Mouse (Mus musculus) heart, adult 2 months (tissue): ENCODE results near the gene Mettl1. TPM values are rescaled to one million over a fixed set of nuclear protein-coding genes. Genes with fewer than 3 reads are reported as not detected.
A peak's percentile ranks its signal among the peaks of the same experiment; 100 is the strongest.

Experiments
- DNase-seq, 2 experiments: peaks; one replicate each; pipeline ENCODE4 v3.0.0; 2021
- H3K27ac ChIP-seq: fragments of 200-600 bp; 2 replicates; pipeline ENCODE4 v1.8.1; 2022
- H3K27me3 ChIP-seq: fragments of 200-500 bp; 2 replicates; pipeline ENCODE4 v1.6.1; 2012; ENCODE audit warnings: mild to moderate bottlenecking, low read length, inconsistent platforms, mixed read lengths; ENCODE audit not compliant: control insufficient read depth, insufficient read depth
- H3K36me3 ChIP-seq: fragments of 200-500 bp; 2 replicates; pipeline ENCODE4 v1.6.1; 2012; ENCODE audit warnings: low read length, inconsistent platforms; ENCODE audit not compliant: control insufficient read depth, insufficient read depth
- H3K4me1 ChIP-seq: fragments of 200-500 bp; 2 replicates; pipeline ENCODE4 v1.6.1; 2011; ENCODE audit warnings: low read length; ENCODE audit not compliant: control insufficient read depth, insufficient read depth
- H3K4me3 ChIP-seq: fragments of 200-600 bp; 2 replicates; pipeline ENCODE4 v1.8.1; 2022
- H3K79me2 ChIP-seq: fragments of 200-500 bp; replicated peaks from 2 replicates; pipeline ENCODE4 v1.6.1; 2012; ENCODE audit warnings: mild to moderate bottlenecking, inconsistent platforms, low read length, moderate library complexity, mixed read lengths; ENCODE audit not compliant: control insufficient read depth, insufficient read depth
- H3K9ac ChIP-seq: fragments of 200-500 bp; 2 replicates; pipeline ENCODE4 v1.6.1; 2012; ENCODE audit warnings: low read depth, mild to moderate bottlenecking, control low read depth, inconsistent platforms, low read length, mixed read lengths
- CTCF ChIP-seq: fragments of 200-600 bp; IDR thresholded peaks from 2 replicates; pipeline ENCODE4 v1.8.1; 2022; ENCODE audit warnings: antibody characterized with exemption, mild to moderate bottlenecking, moderate library complexity
- EP300 ChIP-seq: fragments of 200-500 bp; IDR thresholded peaks from 2 replicates; pipeline ENCODE4 v1.6.1; 2011; ENCODE audit warnings: low read depth, low read length, control low read depth; ENCODE audit not compliant: insufficient read depth
- POLR2A ChIP-seq: fragments of 200-500 bp; IDR thresholded peaks from 2 replicates; pipeline ENCODE4 v1.6.1; 2011; ENCODE audit warnings: mild to moderate bottlenecking, low read depth, low read length, control low read depth; ENCODE audit not compliant: insufficient read depth
- WGBS: fragments of 180-500 bp; shearing (Covaris S2); methylation state at CpG from one replicate; pipeline ENCODE4 v1.1.7; 2018; 5-methylcytosine and 5-hydroxymethylcytosine counted together
- intact Hi-C: fragments of 180-260 bp; cut with DNase I; formaldehyde crosslinking; loops from one replicate; pipeline ENCODE4 v1.15.1; 2025
- polyA plus RNA-seq: library from polyadenylated mRNA; depleted of rRNA; stranded (reverse); fragments of >200 nt; gene quantifications from 2 replicates; pipeline ENCODE4 v1.2.3, GENCODE M21; 2012
- total RNA-seq, 2 experiments: library from RNA; stranded (reverse); gene quantifications; 2 replicates each; pipeline ENCODE4 v1.2.3; 2021

Mettl1 gene
- total and polyA plus RNA-seq, 3 experiments = 6.3 to 12.3 (median 7.0) TPM

GRCm38 (mm10) chr10:127017071-127017470 lies 24.1 kb upstream of the Mettl1 start:
- no peak overlapping the region for H3K27ac ChIP-seq
- H3K79me2 ChIP-seq = no peaks in the 10 kb centered on the region
- H3K27me3 ChIP-seq = no peaks in the 10 kb centered on the region
- H3K4me3 ChIP-seq = no peak overlapping the region
- no peaks in the 10 kb centered on the region for H3K36me3 ChIP-seq
- TF ChIP-seq EP300 = no peak
- no peak for TF ChIP-seq CTCF
- no peak for TF ChIP-seq POLR2A
- H3K4me1 ChIP-seq = no peaks in the 10 kb centered on the region
- intact Hi-C loops = no loop called here
- WGBS = 23% methylated on average over 2 of the region's 2 CpGs
- no peak overlapping the region for H3K9ac ChIP-seq
- DNase-seq = no peak

GRCm38 (mm10) chr10:127018422-127018821 lies 22.8 kb upstream of the Mettl1 start:
- Histone ChIP-seq H3K4me3 (no peak overlapping the region), H3K36me3 (no peaks in the 10 kb centered on the region), H3K9ac (no peak overlapping the region), H3K27ac (no peak overlapping the region), H3K79me2 (no peaks in the 10 kb centered on the region), H3K27me3 (no peaks in the 10 kb centered on the region), H3K4me1 (no peaks in the 10 kb centered on the region)
- no peak for TF ChIP-seq CTCF
- no peak for TF ChIP-seq POLR2A
- TF ChIP-seq EP300 = no peak
- intact Hi-C loops = no loop called here
- WGBS = 76% methylated on average over 16 of the region's 16 CpGs
- no peak for DNase-seq

- Histone ChIP-seq H3K4me3 (peak within 1 kb of the TSS; percentile 98), H3K4me1 (no peaks in the 10 kb centered on the region), H3K27me3 (no peaks in the 10 kb centered on the region), H3K9ac (peak within 1 kb of the TSS; percentile 85), H3K36me3 (no peaks in the 10 kb centered on the region), H3K27ac (peak within 1 kb of the TSS; percentile 86), H3K79me2 (no peaks in the 10 kb centered on the region)
- TF ChIP-seq EP300 (peak; percentile 95), CTCF (peak; percentile 92), POLR2A (peak; percentile 67)
- 6% methylated on average over 53 of the region's 56 CpGs for WGBS
- intact Hi-C loops = loop anchor here (1.0 to 2.0 kb wide), 2 partner anchors 40 to 111 kb away; no protein-coding TSS in a partner anchor
- peak; percentile 92 to 97 for DNase-seq
These were observed 10.6 kb upstream of the Mettl1 start, which contains the start of gene Tsfm for GRCm38 (mm10) chr10:127030336-127031296. TSS of gene Tsfm (minus strand) at chr10:127030840.

- TF ChIP-seq POLR2A (no peak), CTCF (no peak), EP300 (no peak)
- Histone ChIP-seq H3K27me3 (no peaks in the 10 kb centered on the region), H3K9ac (no peak overlapping the region), H3K27ac (no peak overlapping the region), H3K4me3 (no peak overlapping the region), H3K36me3 (no peaks in the 10 kb centered on the region), H3K79me2 (no peaks in the 10 kb centered on the region), H3K4me1 (no peaks in the 10 kb centered on the region)
- no peak for DNase-seq
- 78% methylated on average over 8 of the region's 8 CpGs for WGBS
- intact Hi-C loops = no loop called here
These were observed 7.9 kb upstream of the Mettl1 start for GRCm38 (mm10) chr10:127033301-127033741.

GRCm38 (mm10) chr10:127036273-127036672 lies 4.9 kb upstream of the Mettl1 start:
- H3K4me3 ChIP-seq = no peak overlapping the region
- DNase-seq = no peak
- no peak overlapping the region for H3K9ac ChIP-seq
- no peak overlapping the region for H3K27ac ChIP-seq
- TF ChIP-seq POLR2A (no peak), CTCF (no peak), EP300 (no peak)
- H3K4me1 ChIP-seq = no peaks in the 10 kb centered on the region
- no peaks in the 10 kb centered on the region for H3K79me2 ChIP-seq
- 78% methylated on average over 12 of the region's 12 CpGs for WGBS
- intact Hi-C loops = no loop called here
- H3K27me3 ChIP-seq = 0 out of 2 replicates have a peak, but pooled peaks cover 2% of the 10 kb centered on the region
- H3K36me3 ChIP-seq = no peaks in the 10 kb centered on the region

- Histone ChIP-seq H3K4me1 (no peaks in the 10 kb centered on the region), H3K9ac (no peak overlapping the region), H3K27ac (no peak overlapping the region), H3K79me2 (no peaks in the 10 kb centered on the region), H3K36me3 (no peaks in the 10 kb centered on the region), H3K4me3 (no peak overlapping the region), H3K27me3 (0 out of 2 replicates have a peak, but pooled peaks cover 2% of the 10 kb centered on the region)
- WGBS = 74% methylated on average over 12 of the region's 12 CpGs
- TF ChIP-seq POLR2A (no peak), EP300 (no peak), CTCF (no peak)
- intact Hi-C loops = no loop called here
- DNase-seq = no peak
These were observed 3.6 kb upstream of the Mettl1 start for GRCm38 (mm10) chr10:127037641-127038040.
